Mouse (Mus musculus) gastrocnemius, adult 18-20 months (tissue): ENCODE results near the gene Trpm8. TPM values are rescaled to one million over a fixed set of nuclear protein-coding genes. Genes with fewer than 3 reads are reported as not detected.

Experiments
- DNase-seq: peaks from one replicate; pipeline ENCODE4 v3.0.0; 2021; ENCODE audit warnings: low spot score
- total RNA-seq, 2 experiments: library from RNA; stranded (reverse); gene quantifications; 2 replicates each; pipeline ENCODE4 v1.2.3; 2021

Gene Trpm8
- total RNA-seq, 2 experiments from 2014 or later: not detected

- DNase-seq: no peak
Observed at GRCm38 (mm10) chr1:88264237-88264868, 13.1 kb upstream of the Trpm8 start.

- no peak for DNase-seq
Observed at GRCm38 (mm10) chr1:88264869-88265240, 12.6 kb upstream of the Trpm8 start.

GRCm38 (mm10) chr1:88266123-88266522, 11.3 kb upstream of the Trpm8 start:
- no peak for DNase-seq

GRCm38 (mm10) chr1:88267489-88267888, 10.0 kb upstream of the Trpm8 start:
- DNase-seq: no peak

GRCm38 (mm10) chr1:88268070-88268469, 9.4 kb upstream of the Trpm8 start:
- no peak for DNase-seq

- no peak for DNase-seq
Observed at GRCm38 (mm10) chr1:88269539-88270309, 7.7 kb upstream of the Trpm8 start.

GRCm38 (mm10) chr1:88272851-88273250, 4.6 kb upstream of the Trpm8 start:
- DNase-seq: no peak

GRCm38 (mm10) chr1:88273326-88273725, 4.1 kb upstream of the Trpm8 start:
- no peak for DNase-seq

GRCm38 (mm10) chr1:88273832-88274231, 3.6 kb upstream of the Trpm8 start:
- DNase-seq: no peak

GRCm38 (mm10) chr1:88274371-88275077, 2.9 kb upstream of the Trpm8 start:
- DNase-seq: no peak

GRCm38 (mm10) chr1:88275078-88275680, 2.3 kb upstream of the Trpm8 start:
- DNase-seq: no peak

GRCm38 (mm10) chr1:88275698-88276523, 1.6 kb upstream of the Trpm8 start:
- no peak for DNase-seq

GRCm38 (mm10) chr1:88276524-88277097, 850 bp upstream of the Trpm8 start:
- no peak for DNase-seq

- no peak for DNase-seq
Observed at GRCm38 (mm10) chr1:88277818-88278511, 504 bp downstream of the Trpm8 start.

GRCm38 (mm10) chr1:88279111-88280005, 1.9 kb downstream of the Trpm8 start:
- no peak for DNase-seq

GRCm38 (mm10) chr1:88280006-88280690, 2.7 kb downstream of the Trpm8 start:
- no peak for DNase-seq

- DNase-seq: no peak
Observed at GRCm38 (mm10) chr1:88282301-88282700, 4.8 kb downstream of the Trpm8 start.

- DNase-seq: no peak
Observed at GRCm38 (mm10) chr1:88283376-88284227, 6.1 kb downstream of the Trpm8 start.
